Mouse (Mus musculus) heart, postnatal 25 days (tissue): ENCODE data around the gene Nmnat3. TPM values are rescaled to one million over a fixed set of nuclear protein-coding genes. Genes with fewer than 3 reads are reported as not detected.

ENCODE experiments used
- DNase-seq: peaks from one replicate; pipeline ENCODE4 v3.0.0; 2022; ENCODE audit warnings: low spot score
- intact Hi-C: fragments of 180-260 bp; cut with DNase I; formaldehyde crosslinking; loops from one replicate; pipeline ENCODE4 v1.15.1; 2025
- total RNA-seq, 2 experiments: library from RNA; stranded (reverse); gene quantifications; 2 replicates each; pipeline ENCODE4 v1.2.3; 2021

Nmnat3 gene
- total RNA-seq, 2 experiments from 2014 or later, result 11.4 to 11.8 TPM

GRCm38 (mm10) chr9:98407771-98408170 is 120.5 kb downstream of the Nmnat3 start:
- intact Hi-C loops, result loop anchor here (2.0 kb wide), 1 partner anchor 131 kb away; no protein-coding TSS in a partner anchor

GRCm38 (mm10) chr9:98409137-98409536 is 121.9 kb downstream of the Nmnat3 start:
- intact Hi-C loops, result loop anchor here (2.0 kb wide), 1 partner anchor 130 kb away; no protein-coding TSS in a partner anchor

More at GRCm38 (mm10) chr9:98407771-98408170, 120.5 kb downstream of the Nmnat3 start:
- DNase-seq, result no peak

GRCm38 (mm10) chr9:98415427-98415826 is 128.2 kb downstream of the Nmnat3 start:
- intact Hi-C loops, result no loop called here
- DNase-seq, result no peak

More at GRCm38 (mm10) chr9:98409137-98409536, 121.9 kb downstream of the Nmnat3 start:
- DNase-seq, result peak; percentile 19

GRCm38 (mm10) chr9:98417919-98418318 is 130.7 kb downstream of the Nmnat3 start:
- intact Hi-C loops, result no loop called here
- DNase-seq, result no peak

- intact Hi-C loops, result no loop called here
- no peak for DNase-seq
Measured at GRCm38 (mm10) chr9:98418346-98418745, 131.1 kb downstream of the Nmnat3 start.

GRCm38 (mm10) chr9:98420666-98421065 is 133.4 kb downstream of the Nmnat3 start:
- DNase-seq, result no peak
- intact Hi-C loops, result no loop called here

- intact Hi-C loops, result no loop called here
Measured at GRCm38 (mm10) chr9:98421903-98422302, 134.7 kb downstream of the Nmnat3 start.

GRCm38 (mm10) chr9:98422656-98423055 is 135.4 kb downstream of the Nmnat3 start, which contains the start of gene Rbp1:
TSS of gene Rbp1 (plus strand) at chr9:98422961.
- intact Hi-C loops, result no loop called here
- no peak for DNase-seq

More at GRCm38 (mm10) chr9:98421903-98422302, 134.7 kb downstream of the Nmnat3 start:
- DNase-seq, result no peak

- DNase-seq, result no peak
Measured at GRCm38 (mm10) chr9:98423691-98424090, 136.5 kb downstream of the Nmnat3 start.

GRCm38 (mm10) chr9:98424291-98424690 is 137.1 kb downstream of the Nmnat3 start:
- intact Hi-C loops, result no loop called here
- no peak for DNase-seq

More at GRCm38 (mm10) chr9:98423691-98424090, 136.5 kb downstream of the Nmnat3 start:
- intact Hi-C loops, result no loop called here

- DNase-seq, result peak; percentile 54
- intact Hi-C loops, result no loop called here
Measured at GRCm38 (mm10) chr9:98424725-98425210, 137.5 kb downstream of the Nmnat3 start.

GRCm38 (mm10) chr9:98425351-98425880 is 138.2 kb downstream of the Nmnat3 start:
- DNase-seq, result no peak
- intact Hi-C loops, result no loop called here

- intact Hi-C loops, result no loop called here
- no peak for DNase-seq
Measured at GRCm38 (mm10) chr9:98427906-98428517, 140.8 kb downstream of the Nmnat3 start.

GRCm38 (mm10) chr9:98428783-98429182 is 141.5 kb downstream of the Nmnat3 start:
- DNase-seq, result peak; percentile 77
- intact Hi-C loops, result no loop called here

GRCm38 (mm10) chr9:98429806-98430205 is 142.6 kb downstream of the Nmnat3 start:
- intact Hi-C loops, result no loop called here
- DNase-seq, result no peak

- intact Hi-C loops, result no loop called here
- DNase-seq, result no peak
Measured at GRCm38 (mm10) chr9:98430528-98430927, 143.3 kb downstream of the Nmnat3 start.

- no peak for DNase-seq
- intact Hi-C loops, result no loop called here
Measured at GRCm38 (mm10) chr9:98433021-98433420, 145.8 kb downstream of the Nmnat3 start.

- intact Hi-C loops, result no loop called here
Measured at GRCm38 (mm10) chr9:98433956-98434588, 146.8 kb downstream of the Nmnat3 start.

GRCm38 (mm10) chr9:98437819-98438218 is 150.6 kb downstream of the Nmnat3 start:
- DNase-seq, result no peak
- intact Hi-C loops, result no loop called here

More at GRCm38 (mm10) chr9:98433956-98434588, 146.8 kb downstream of the Nmnat3 start:
- DNase-seq, result no peak

GRCm38 (mm10) chr9:98439091-98439490 is 151.9 kb downstream of the Nmnat3 start:
- DNase-seq, result no peak

GRCm38 (mm10) chr9:98442638-98443037 is 155.4 kb downstream of the Nmnat3 start:
- no peak for DNase-seq
- intact Hi-C loops, result loop anchor here (1.0 kb wide), 1 partner anchor 96 kb away; no protein-coding TSS in a partner anchor

More at GRCm38 (mm10) chr9:98439091-98439490, 151.9 kb downstream of the Nmnat3 start:
- intact Hi-C loops, result no loop called here
